Mouse (Mus musculus): ENCODE data around the gene Rpl37a.

DNA sequence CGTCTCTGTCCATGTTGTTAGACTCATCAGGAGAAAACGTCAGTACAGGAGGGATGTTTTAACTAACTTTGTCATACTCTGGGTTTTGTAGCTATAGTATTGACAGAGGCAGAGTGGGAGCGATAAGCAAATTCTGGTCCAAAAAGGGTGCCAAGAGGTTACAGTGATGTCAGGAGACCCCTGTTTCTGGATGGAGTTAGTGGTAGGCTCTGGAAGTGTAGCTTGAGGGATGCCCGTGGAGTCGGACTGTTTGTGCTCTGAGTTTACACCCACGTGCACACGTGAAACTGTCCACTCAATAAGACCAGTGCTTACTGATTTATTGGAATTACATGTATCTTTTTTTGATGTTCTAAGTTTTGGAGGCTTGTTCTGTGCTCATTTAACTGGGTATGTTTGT, 6.5 kb downstream of the Rpl37a start:
- no peak for TF ChIP-seq MAX (IDR thresholded peaks at IDR 0.05)
- TF ChIP-seq CTCF (IDR thresholded peaks at IDR 0.05; ENCODE audit: control insufficient read depth, insufficient read depth, insufficient read length): no peak

Measured in C2C12 (cell line).